Mouse (Mus musculus) left cerebral cortex, adult 9 months (tissue): ENCODE measurements around the gene Wasf2.

Experiments
- DNase-seq, 2 experiments: peaks; one replicate each; pipeline ENCODE4 v3.0.0; 2022; ENCODE audit warnings: low spot score in 2 of 2

The Wasf2 gene

DNA sequence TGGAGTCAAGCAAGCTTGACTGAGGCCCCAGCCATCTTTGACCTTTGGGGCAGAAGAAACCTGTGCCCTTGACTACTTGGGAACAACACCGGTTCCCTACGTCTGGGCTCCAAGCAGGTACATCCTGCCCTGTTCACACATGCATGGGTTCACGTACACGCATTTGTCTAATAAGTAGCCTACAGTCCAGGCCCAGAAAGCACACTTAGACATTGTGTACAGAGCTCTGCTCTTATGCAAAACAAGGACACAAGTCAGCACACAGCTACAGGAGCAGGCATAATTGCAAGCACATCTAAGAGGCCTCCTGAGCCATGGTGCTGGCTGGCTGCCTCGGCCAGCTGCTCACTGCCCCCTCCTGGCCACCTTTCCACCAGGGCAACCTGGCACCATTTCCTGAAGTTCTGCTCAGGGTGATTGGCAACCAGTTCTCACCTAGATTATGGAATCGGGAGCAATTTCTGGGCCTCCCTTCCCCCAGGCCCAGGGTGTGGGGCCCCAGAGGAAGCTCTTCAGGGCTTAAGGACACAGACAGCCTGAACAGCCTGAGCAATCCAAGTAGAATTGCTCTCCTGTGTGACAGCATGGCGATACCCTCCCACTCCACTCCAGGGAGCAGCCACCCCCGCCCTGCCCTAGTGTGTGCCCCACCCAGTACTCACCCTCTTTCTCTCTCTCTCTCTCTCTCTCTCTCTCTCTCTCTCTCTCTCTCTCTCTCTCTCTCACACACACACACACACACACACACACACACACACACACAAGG is 70.9 kb downstream of the Wasf2 start:
- no peak for DNase-seq

DNA sequence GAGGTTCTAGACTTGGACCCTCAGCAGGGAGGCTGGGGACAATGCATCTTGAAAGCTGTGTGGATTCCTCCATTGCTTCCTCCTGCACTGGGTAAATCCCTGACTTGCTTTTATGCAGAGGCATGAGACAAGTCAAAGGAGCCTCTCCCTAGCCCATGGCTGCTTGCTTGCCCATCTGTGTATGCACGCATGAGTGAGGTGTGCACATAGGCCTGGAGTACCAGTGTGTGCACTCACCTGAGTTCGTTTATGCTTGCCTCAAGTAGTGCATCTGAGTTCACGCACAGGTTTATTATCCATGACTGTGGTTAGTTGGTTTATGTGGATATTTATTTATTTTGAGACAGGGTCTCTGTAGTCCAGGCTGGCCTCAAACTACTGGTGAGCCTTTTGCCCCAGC is 71.9 kb downstream of the Wasf2 start:
- DNase-seq = no peak

DNA sequence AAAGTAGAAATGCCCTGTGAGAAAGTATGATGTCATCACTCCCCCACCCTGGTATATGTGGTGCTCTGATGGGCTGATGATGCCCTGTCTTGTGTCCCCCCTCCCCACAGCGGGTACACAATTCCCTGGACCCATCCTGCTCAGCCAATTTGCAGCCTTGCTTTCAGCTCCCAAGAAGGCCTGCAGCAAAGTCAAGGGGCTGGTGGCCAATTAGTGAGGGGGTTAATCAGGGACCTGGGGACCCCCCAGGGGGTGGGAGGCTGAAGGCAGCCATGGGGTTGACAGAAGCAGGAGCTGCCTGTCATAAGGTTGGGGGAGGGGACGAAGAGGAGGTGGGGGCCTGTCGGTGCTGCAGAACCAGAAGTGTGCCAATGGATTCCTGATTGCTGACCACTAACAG is 73.3 kb downstream of the Wasf2 start:
- DNase-seq = no peak

DNA sequence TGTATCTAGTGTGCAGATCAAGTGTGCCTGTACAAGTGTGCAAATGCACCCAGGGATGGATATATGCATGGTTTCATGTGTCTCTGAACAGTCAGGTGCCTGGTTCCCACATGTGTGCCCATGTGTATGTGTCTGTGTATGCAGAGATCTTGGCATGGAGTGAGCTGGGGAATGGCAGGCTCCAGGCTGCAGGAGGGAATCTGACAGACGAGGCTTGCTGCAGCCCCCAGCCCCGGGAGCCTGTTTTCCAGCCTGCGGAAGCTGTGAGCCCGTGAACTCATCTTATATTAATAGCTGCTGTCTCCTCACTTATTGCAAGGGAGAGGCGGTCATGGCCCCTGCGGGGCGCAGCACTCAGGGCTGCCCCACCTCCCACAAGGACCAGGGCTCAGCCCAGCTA is 74.1 kb downstream of the Wasf2 start:
- no peak for DNase-seq

DNA sequence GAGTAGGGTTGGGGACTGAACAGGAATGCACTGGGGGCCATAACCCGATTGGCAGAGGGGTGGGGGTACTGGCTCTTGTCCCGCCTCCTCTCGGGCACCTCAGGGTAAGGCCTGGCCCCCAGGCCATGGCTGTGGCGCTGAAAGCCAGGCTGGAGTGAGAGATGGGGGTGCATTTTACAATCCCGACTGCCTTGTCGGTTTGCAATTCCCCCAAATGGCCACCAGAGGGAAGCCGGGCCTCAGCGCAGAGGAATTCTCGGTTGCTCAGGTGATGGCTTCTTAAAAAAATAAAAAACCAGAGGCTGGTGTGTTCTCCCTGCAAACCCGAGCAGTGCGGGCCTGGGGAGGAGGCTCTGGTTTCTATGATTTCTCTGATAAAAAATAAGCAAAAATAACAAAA is 79.1 kb downstream of the Wasf2 start:
- peak in 1 of 2 experiments; percentile 62 for DNase-seq

DNA sequence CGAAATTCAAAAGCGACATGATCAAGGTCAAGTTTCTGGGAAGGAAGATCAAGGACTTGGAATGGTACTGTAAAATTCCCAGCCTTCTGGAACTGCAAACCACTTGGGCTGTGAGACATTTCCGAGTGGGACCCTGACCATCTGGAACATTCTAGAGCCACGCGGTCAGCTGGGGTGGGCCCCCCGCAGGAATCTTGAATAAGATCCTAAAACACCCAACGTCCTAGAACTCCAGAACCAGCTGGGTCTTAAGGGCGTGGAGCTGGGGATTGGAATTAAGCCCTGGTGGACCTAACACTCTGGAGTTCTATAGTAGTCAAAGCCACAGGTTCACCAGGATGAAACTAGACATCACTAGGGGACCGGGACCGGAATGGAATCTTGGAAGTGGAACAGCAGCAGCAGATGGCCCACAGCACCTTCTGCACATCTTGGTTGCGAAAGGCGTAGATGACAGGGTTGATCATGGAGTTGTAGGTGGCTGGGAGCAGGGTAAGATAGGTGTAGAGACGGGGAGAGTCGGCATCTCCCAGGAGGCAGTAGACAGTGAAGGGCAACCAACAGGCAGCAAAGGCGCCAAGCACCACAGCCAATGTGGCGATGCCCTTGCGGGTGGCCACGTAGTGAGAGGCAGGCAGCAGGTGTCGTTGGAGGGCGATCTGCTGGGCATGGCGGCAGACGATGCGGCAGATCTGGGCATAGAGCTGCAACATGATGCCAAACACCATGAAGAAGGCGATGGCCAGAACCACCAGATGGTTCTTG is 79.9 kb downstream of the Wasf2 start:
- DNase-seq = no peak

DNA sequence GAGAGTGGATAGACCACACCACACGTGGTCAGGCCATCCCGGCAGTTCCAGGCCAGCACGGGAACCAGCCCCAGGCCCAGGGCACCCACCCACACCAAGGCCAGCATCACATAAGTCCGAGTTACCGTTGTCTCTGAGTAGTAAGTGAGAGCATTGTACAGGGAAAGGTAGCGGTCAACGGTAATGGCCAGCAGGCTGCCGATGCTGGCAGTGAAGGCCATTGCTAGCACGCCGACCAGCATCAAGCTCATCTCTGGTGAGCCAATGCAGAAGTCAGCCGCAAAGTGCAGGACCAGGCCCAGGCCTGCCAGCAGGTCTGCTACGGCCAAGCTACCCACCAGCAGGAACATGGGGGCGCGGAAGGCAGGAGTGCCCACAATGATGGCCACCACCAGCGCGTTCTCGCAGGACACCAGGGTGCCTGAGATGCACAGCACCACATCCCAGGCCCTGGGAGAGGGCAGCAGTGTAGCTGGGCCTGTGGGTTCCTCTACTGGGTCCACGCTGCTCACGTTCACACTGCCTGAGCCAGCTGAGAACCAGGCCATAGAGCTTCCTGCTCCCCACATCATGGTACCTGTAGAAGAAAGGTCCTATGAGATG is 80.6 kb downstream of the Wasf2 start:
- no peak for DNase-seq

DNA sequence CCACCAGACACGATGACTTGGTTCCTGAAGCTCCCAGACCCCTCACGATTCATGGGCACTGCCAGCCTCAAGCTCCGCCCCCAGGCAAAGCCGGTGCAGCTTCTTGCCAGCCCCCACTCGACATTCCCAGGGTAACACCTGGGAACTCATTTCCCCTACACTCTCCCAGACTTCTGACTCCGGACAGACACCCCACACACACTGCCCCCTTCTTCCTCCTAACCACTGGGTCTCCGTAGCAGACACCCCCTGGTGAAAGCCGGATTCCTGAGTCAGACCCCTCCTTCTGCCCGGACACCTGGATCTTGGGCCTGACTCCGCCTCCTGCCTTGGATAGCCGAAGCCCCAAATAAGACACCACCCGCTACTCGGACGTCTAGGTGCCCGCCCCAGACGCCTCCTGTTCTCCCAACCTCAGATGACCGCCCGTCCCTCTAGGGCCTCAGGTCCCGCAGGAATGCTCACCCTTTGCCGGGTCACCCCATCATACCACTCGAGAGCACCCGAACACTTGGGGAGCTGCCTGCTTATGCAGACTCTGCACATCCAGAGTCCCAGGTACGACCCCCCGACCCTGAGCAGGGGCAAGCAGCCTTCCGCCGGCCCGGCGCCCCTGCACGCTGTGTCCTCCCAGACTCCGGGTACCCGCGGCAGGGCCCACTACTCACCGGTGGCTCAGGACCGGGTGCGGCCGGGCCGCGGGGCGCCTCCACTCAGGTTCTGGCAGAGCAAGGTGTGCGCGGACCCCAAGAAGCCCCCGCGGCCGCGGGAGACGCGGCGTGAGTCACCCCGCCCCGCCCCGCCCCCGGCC is 81.7 kb downstream of the Wasf2 start, which contains the start of the genes Cd164l2 and Gpr3:
Gene Cd164l2, plus strand, starts transcription at position 381 of the 811 bp plus-strand sequence.
Gene Gpr3, minus strand, starts transcription at position 786 of the 811 bp plus-strand sequence.
- no peak for DNase-seq

DNA sequence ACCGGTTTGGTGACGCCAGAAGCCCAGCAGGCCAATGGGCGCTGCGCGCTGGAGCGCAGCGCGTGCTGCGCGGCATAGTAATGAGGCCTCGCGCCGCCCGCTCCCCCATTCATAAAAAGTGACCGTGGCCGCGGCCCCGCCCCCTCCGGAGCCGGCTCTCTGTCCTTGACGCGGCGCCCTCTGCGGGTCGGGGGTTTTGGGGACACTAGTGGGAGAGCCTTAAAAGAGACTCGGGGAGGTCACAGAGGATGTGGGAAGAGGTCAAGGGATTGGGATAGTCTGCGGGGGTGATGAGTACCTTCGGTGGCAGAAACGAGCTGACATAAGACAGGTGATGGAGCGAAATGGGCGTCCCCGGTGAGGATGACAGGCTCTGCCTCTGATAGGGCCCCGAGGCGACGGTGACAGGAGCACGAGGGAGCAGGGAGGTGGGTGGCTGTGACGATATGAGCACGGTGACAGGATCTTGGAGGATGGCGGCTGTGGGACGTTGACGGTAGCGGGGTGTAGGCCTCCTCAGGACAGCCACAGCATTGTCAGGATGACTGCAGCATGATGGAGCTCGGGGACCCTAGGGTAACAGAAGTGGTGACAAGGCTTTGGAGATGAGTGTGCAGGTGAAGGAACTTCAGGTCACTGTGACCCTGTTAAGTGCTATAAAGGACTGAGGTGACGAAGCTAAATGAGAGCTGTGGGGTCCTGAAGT is 82.4 kb downstream of the Wasf2 start:
- DNase-seq = peak in 1 of 2 experiments; percentile 79

DNA sequence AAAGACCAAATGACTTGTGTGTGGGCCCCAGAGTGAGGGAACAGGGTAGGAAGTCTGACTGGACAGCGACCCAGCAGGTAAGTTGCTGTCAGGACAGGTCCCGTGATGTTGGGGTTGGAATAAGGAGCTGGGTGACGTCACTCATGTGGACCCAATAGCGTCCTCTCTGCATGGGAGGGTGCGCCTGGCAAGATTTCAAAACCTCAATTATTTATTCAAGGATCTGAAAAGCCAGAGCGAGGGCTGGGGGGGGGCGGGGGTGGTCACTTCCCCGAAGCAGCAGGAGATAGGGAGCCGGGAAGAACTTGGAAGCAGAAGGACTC is 82.9 kb downstream of the Wasf2 start:
- peak in 1 of 2 experiments; percentile 57 for DNase-seq

DNA sequence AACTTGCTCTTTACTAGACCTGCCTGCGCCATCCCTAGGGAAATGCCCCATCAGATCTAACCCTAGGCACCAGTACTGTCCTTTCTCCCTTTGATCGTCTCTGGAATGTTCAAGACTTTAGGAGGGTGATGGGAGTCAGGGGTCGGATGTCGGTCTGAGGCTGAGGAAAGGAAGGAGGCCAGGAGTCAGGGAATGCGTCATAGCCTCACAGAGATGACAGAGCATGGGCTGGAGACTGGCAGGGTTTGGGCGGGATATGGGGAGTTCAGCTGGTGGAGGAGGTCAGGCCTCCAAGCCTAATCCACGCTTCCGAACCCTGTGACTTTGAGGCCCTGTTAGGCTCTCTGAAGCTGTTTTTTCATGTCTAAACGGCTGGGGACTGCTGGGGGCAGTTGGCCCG is 83.4 kb downstream of the Wasf2 start:
- DNase-seq = no peak

DNA sequence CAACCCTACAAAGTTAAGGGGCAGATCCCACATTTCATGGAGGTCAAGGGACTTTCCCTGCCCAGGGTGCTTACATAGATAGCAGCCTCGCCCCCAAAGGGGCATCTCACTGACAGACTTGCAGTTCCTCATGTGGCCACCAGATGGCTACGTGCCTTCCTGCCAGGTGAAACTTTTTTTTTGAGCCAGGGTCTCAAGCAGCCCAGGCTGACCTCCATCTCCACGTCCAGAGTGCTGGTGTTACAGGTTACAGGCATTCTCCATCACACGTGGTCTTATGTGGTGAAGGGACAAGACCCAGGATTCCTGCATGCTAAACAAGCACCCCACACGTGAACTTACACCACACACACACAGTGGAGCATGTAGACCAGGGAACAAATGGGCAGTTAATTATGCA is 87.3 kb downstream of the Wasf2 start:
- DNase-seq = no peak

DNA sequence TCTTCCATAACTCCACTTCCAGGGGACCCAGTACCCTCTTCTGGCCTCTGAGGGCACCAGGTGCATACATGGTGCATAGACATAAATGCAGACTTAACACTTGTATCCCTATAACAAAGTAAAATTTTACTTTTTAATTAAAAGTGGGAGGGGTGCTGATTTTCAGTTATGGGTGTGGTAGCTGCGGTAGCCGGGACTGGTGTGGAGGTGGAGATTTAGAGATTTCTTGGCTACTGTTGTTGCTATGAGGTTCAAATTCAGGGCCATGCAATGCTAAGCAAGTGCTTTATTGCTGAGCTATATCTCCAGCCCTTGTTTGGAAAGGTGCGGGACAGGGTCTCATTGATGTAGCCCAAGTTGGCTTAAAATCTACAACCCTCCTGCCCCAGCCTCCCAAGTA is 88.4 kb downstream of the Wasf2 start:
- DNase-seq = no peak

DNA sequence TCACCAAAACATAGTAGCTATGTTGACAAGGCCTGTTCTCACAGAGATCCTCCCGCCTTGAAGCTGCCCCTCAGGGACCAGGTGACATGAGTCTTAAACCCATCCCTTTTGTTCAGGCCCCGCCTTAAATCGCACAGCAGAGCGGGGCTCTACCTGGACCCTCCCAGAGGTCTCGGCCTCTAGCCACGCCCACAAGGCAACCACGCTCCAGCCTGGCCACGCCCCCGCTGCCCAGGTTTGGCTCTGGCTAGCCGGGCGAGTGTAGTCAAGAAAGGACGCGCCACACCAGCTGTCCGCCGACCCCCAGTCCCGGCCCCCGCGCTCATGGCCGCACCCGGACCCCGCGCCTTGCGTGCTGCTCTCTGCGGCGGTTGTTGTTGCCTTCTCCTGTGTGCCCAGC is 90.4 kb downstream of the Wasf2 start:
- DNase-seq = no peak

DNA sequence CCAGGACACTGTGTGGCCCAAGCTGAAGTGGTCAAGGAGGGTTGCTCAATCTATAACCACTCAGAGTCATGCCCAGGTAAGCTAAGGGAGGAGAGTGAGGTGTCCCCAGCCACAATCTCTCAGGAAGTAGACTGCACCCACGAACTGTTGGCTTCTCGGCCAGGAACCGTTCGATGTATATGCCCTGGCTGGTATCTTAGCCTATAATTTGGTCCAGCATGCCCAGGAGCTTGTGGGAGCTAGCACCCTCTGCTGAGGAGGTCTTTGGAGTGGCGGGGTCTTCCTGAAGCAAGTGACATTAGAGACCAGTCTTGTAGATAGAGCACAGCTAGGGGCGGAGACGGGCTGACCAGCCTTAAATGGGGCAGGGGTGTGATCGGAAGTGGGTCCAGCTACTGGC is 91.4 kb downstream of the Wasf2 start:
- no peak for DNase-seq

DNA sequence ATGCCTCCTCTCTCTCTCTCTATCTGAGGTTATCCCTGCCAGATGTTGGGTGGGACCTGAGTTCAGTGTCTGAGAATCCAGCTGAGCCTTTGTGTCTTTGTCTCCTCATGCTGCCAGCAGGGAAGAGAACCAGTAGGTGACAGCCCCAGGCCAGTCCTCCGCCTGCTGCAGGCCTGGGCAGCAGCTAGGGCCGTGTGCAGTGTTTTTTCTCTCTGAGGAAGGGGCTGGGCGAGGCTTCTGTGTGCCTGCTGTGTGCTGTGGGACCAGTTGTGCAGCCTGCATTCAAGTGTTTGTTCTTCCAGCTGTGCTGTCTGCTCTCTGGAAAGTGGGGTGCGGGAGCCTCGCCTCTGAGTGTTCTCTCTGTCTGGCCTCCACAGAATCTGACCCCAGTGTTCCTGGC is 93.6 kb downstream of the Wasf2 start:
- DNase-seq = no peak

DNA sequence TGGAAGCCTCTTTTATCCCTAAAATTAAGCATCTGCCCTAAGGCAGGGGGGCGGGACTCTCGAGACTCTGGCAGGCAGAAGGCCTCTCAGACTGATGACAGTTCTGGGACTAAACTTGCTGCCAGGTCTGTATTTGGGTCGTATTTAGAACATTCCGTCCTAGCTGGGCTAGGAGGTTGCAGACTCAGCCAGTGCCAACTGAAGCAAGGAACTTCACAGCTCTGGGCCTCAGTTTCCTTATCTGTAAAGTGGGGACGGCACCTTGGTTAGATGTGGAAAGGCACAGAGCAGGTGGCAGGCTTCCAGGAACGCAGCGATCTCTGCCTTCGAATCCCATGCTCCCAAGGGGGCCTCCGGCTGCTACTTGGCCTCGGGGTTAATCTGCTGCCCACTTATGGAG is 95.8 kb downstream of the Wasf2 start:
- no peak for DNase-seq

DNA sequence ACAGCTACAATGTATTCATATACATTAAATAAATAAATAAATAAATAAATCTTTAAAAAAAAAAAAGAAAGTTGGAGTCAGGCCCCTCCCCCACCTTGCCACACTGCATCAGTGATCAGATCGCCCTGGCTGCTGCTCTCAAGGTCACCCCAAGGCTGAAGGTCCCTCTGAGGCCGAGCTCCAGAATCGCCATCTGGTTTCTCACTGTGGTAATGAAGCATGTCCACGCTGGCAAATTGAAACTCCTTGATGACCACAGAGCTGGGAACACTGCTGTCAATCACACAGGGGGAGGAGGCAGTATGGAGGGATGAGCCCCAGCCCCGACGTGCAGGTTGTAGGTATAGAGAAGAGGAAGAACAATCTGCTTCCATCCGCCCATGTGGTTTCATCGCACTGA is 97.3 kb downstream of the Wasf2 start:
- no peak for DNase-seq

DNA sequence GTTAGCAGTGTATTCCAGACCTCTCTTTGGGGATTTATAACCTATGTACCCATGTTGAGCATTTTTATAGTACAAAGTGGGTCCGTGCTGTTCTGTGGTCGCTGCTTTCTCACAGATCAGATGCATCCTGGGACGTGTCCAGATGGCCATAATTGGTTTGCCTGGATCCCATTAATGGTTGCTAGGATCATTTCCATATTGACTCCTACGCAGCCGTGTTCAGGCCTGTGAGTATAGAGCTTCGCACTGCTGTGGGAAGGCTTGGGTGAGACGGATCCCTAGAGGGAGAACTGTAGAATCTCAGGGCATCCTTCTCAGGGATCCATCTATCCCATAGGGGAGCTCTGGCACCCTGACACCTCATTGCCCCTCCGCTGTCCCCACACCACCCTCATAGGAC is 99.3 kb downstream of the Wasf2 start:
- DNase-seq = no peak

DNA sequence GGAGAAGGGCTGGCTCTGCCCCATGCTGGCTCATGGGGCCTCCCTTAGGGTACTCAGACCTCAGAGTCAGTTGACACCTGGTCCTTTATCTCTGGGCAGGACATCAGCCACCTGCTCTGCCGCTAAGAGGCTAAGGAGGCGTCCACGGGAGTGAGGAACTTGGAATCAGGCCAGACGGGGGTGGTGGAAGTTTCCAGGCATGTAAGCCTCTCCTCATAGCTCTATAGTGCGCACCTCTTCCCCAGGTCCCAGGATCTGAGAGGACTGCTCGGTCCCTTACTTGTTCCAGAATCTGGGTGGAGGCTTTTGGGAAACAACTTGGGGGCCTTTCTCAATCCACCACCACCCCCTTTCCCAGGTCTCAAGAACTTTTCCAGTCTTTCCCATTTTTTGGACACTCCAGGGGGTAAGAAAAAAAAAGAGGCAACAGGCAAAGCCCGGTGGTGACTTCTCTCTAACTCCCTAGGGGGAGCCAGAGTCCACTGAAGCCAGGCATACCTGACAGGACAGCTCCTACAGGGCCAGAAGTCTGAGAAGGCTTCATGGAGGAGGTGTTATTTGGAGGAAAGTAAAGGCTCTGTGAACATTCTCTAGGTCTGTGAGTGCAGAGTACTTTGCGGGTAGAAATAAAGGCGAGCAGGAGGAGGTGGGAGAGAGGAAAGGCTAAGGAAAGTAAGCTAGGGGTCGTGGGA is 103.1 kb downstream of the Wasf2 start:
- peak in 1 of 2 experiments; percentile 34 for DNase-seq

DNA sequence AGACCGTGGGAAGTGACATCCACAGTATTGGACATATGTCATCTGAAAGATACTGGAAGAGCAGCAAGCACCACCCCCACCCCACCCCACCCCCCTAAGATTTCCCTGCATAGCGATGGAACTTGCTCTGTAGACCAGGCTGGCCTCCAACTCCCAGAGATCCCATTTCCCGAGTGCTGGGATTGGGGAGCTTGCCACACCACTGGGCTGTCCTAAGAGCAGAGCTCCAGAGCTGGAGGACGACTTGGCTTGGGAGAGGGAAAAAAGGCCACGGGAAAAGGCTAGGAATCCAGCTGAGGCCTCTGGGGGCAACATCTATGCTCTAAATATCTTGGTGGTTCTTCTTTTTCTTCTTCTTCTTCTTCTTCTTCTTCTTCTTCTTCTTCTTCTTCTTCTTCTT is 104.5 kb downstream of the Wasf2 start:
- no peak for DNase-seq
